Mouse (Mus musculus) forebrain, embryonic 15.5 days (tissue): ENCODE results near the gene Sytl4. TPM values are rescaled to one million over a fixed set of nuclear protein-coding genes. Genes with fewer than 3 reads are reported as not detected.
A peak's percentile ranks its signal among the peaks of the same experiment; 100 is the strongest.

Source experiments
- ATAC-seq: fragments of 200-750 bp; cut with Nextera tagmentation; replicated peaks from 2 replicates; pipeline ENCODE4 v1.8.0; 2017; ENCODE audit warnings: mild to moderate bottlenecking, moderate TSS enrichment, moderate library complexity
- H3K27ac ChIP-seq: fragments of 300-500 bp; sonication (generic); replicated peaks from 2 replicates; pipeline ENCODE4 v1.5.1; 2015; ENCODE audit warnings: mild to moderate bottlenecking, inconsistent platforms
- H3K27me3 ChIP-seq: fragments of 300-500 bp; sonication (generic); 2 replicates; pipeline ENCODE4 v1.6.1; 2015; ENCODE audit warnings: inconsistent platforms
- H3K36me3 ChIP-seq: fragments of 300-500 bp; sonication (generic); 2 replicates; pipeline ENCODE4 v1.6.1; 2015; ENCODE audit warnings: mild to moderate bottlenecking, inconsistent platforms
- H3K4me1 ChIP-seq: fragments of 300-500 bp; sonication (generic); 2 replicates; pipeline ENCODE4 v1.6.1; 2015; ENCODE audit warnings: inconsistent platforms
- H3K4me2 ChIP-seq: fragments of 300-500 bp; sonication (generic); replicated peaks from 2 replicates; pipeline ENCODE4 v1.6.1; 2015; ENCODE audit warnings: mild to moderate bottlenecking, inconsistent platforms
- H3K4me3 ChIP-seq: fragments of 300-500 bp; sonication (generic); 2 replicates; pipeline ENCODE4 v1.5.1; 2015; ENCODE audit warnings: mild to moderate bottlenecking, inconsistent platforms
- H3K9ac ChIP-seq: fragments of 300-500 bp; sonication (generic); replicated peaks from 2 replicates; pipeline ENCODE4 v1.6.1; 2015; ENCODE audit warnings: mild to moderate bottlenecking, inconsistent platforms
- H3K9me3 ChIP-seq: fragments of 300-500 bp; sonication (generic); 2 replicates; pipeline ENCODE4 v1.6.1; 2016; ENCODE audit warnings: inconsistent platforms
- WGBS: fragments of 180-500 bp; shearing (Covaris S2); methylation state at CpG from one replicate; pipeline ENCODE4 v1.1.7; 2015; ENCODE audit warnings: mixed read lengths; 5-methylcytosine and 5-hydroxymethylcytosine counted together
- polyA plus RNA-seq: library from polyadenylated mRNA; unstranded; fragments of >200 nt; fragmentation: Nextera tagmentation; extraction: Ambion mirVana; gene quantifications from 2 replicates; pipeline ENCODE4 v1.2.1, GENCODE M21; 2015

Sytl4 gene
- polyA plus RNA-seq, result 0.36 and 0.82 TPM in 2 replicates

- Histone ChIP-seq H3K9me3 (no peaks in the 10 kb centered on the region), H3K27ac (no peak within 1 kb of the TSS), H3K36me3 (no peaks in the 10 kb centered on the region), H3K4me3 (peak within 1 kb of the TSS; percentile 31), H3K27me3 (no peaks in the 10 kb centered on the region), H3K9ac (no peak within 1 kb of the TSS), H3K4me1 (no peaks in the 10 kb centered on the region; the same call in 1 of the 2 replicates), H3K4me2 (peak within 1 kb of the TSS; percentile 44)
- peak; percentile 58 for ATAC-seq
- WGBS, result 19% methylated on average over 29 of the region's 29 CpGs
These were observed at the start of gene Sytl4 for GRCm38 (mm10) chrX:133981231-133982002. Gene Sytl4 (minus strand): TSS chrX:133981812.

GRCm38 (mm10) chrX:134020664-134021063 is 39.1 kb upstream of the Sytl4 start:
- 39% methylated on average over 5 of the region's 5 CpGs for WGBS
- Histone ChIP-seq H3K9me3 (no peaks in the 10 kb centered on the region), H3K9ac (no peak overlapping the region), H3K4me1 (no peaks in the 10 kb centered on the region), H3K27ac (no peak overlapping the region), H3K4me2 (no peak overlapping the region), H3K27me3 (no peaks in the 10 kb centered on the region), H3K4me3 (no peak overlapping the region), H3K36me3 (no peaks in the 10 kb centered on the region)
- ATAC-seq, result no peak

GRCm38 (mm10) chrX:134019005-134019404 is 37.4 kb upstream of the Sytl4 start:
- Histone ChIP-seq H3K9me3 (no peaks in the 10 kb centered on the region), H3K27ac (no peak overlapping the region), H3K27me3 (no peaks in the 10 kb centered on the region), H3K4me3 (no peak overlapping the region), H3K36me3 (no peaks in the 10 kb centered on the region), H3K4me2 (no peak overlapping the region), H3K4me1 (no peaks in the 10 kb centered on the region), H3K9ac (no peak overlapping the region)
- WGBS, result 14% methylated on average over 9 of the region's 9 CpGs
- ATAC-seq, result peak; percentile 91

GRCm38 (mm10) chrX:133995866-133996265 is 14.3 kb upstream of the Sytl4 start:
- no peak overlapping the region for H3K4me2 ChIP-seq
- H3K9me3 ChIP-seq, result no peaks in the 10 kb centered on the region
- no peak overlapping the region for H3K9ac ChIP-seq
- H3K4me3 ChIP-seq, result no peak overlapping the region
- 52% methylated on average over 3 of the region's 3 CpGs for WGBS
- H3K27me3 ChIP-seq, result no peaks in the 10 kb centered on the region
- H3K36me3 ChIP-seq, result no peaks in the 10 kb centered on the region
- ATAC-seq, result no peak
- no peak overlapping the region for H3K27ac ChIP-seq
- no peaks in the 10 kb centered on the region for H3K4me1 ChIP-seq

- no peaks in the 10 kb centered on the region for H3K27me3 ChIP-seq
- no peak overlapping the region for H3K4me2 ChIP-seq
- no peaks in the 10 kb centered on the region for H3K4me1 ChIP-seq
- no peak overlapping the region for H3K4me3 ChIP-seq
- no peaks in the 10 kb centered on the region for H3K36me3 ChIP-seq
- ATAC-seq, result no peak
- H3K27ac ChIP-seq, result no peak overlapping the region
- H3K9me3 ChIP-seq, result no peaks in the 10 kb centered on the region
- 59% methylated on average over 2 of the region's 2 CpGs for WGBS
- no peak overlapping the region for H3K9ac ChIP-seq
These were observed 17.0 kb downstream of the Sytl4 start for GRCm38 (mm10) chrX:133964615-133965014.

GRCm38 (mm10) chrX:133960617-133961016 is 21.0 kb downstream of the Sytl4 start:
- Histone ChIP-seq H3K27me3 (no peaks in the 10 kb centered on the region), H3K4me2 (no peak overlapping the region), H3K27ac (no peak overlapping the region), H3K9ac (no peak overlapping the region), H3K36me3 (no peaks in the 10 kb centered on the region), H3K4me1 (no peaks in the 10 kb centered on the region), H3K9me3 (no peaks in the 10 kb centered on the region), H3K4me3 (no peak overlapping the region)
- no peak for ATAC-seq
- WGBS, result 59% methylated on average over 2 of the region's 2 CpGs

- no peak overlapping the region for H3K9ac ChIP-seq
- no peaks in the 10 kb centered on the region for H3K27me3 ChIP-seq
- H3K36me3 ChIP-seq, result no peaks in the 10 kb centered on the region
- H3K4me1 ChIP-seq, result no peaks in the 10 kb centered on the region
- no peak overlapping the region for H3K4me2 ChIP-seq
- WGBS, result 45% methylated on average over 7 of the region's 7 CpGs
- no peaks in the 10 kb centered on the region for H3K9me3 ChIP-seq
- ATAC-seq, result no peak
- H3K4me3 ChIP-seq, result no peak overlapping the region
- no peak overlapping the region for H3K27ac ChIP-seq
These were observed 27.0 kb downstream of the Sytl4 start for GRCm38 (mm10) chrX:133954661-133955060.

- 29% methylated on average over 3 of the region's 3 CpGs for WGBS
- no peak overlapping the region for H3K4me2 ChIP-seq
- no peak overlapping the region for H3K27ac ChIP-seq
- no peaks in the 10 kb centered on the region for H3K36me3 ChIP-seq
- H3K4me1 ChIP-seq, result no peaks in the 10 kb centered on the region
- H3K9ac ChIP-seq, result no peak overlapping the region
- H3K27me3 ChIP-seq, result 0 out of 2 replicates have a peak, but pooled peaks cover 2% of the 10 kb centered on the region
- H3K4me3 ChIP-seq, result no peak overlapping the region
- ATAC-seq, result peak; percentile 67
- H3K9me3 ChIP-seq, result no peaks in the 10 kb centered on the region
These were observed 34.2 kb downstream of the Sytl4 start for GRCm38 (mm10) chrX:133947427-133947826.

- Histone ChIP-seq H3K27me3 (no peaks in the 10 kb centered on the region), H3K27ac (no peak overlapping the region), H3K36me3 (no peaks in the 10 kb centered on the region), H3K9ac (no peak overlapping the region), H3K4me3 (no peak overlapping the region), H3K4me2 (no peak overlapping the region), H3K4me1 (no peaks in the 10 kb centered on the region), H3K9me3 (no peaks in the 10 kb centered on the region)
- no peak for ATAC-seq
- 15% methylated on average over 1 of the region's 1 CpGs for WGBS
These were observed 42.1 kb downstream of the Sytl4 start for GRCm38 (mm10) chrX:133939561-133939960.

- Histone ChIP-seq H3K27me3 (no peaks in the 10 kb centered on the region), H3K4me2 (no peak overlapping the region), H3K4me1 (no peaks in the 10 kb centered on the region), H3K9me3 (no peaks in the 10 kb centered on the region), H3K27ac (no peak overlapping the region), H3K4me3 (no peak overlapping the region), H3K36me3 (no peaks in the 10 kb centered on the region), H3K9ac (no peak overlapping the region)
- 86% methylated on average over 4 of the region's 4 CpGs for WGBS
- no peak for ATAC-seq
These were observed 44.9 kb downstream of the Sytl4 start for GRCm38 (mm10) chrX:133936605-133937225.

GRCm38 (mm10) chrX:133931302-133932013 is 50.2 kb downstream of the Sytl4 start:
- H3K27ac ChIP-seq, result no peak overlapping the region
- no peak overlapping the region for H3K4me2 ChIP-seq
- H3K36me3 ChIP-seq, result no peaks in the 10 kb centered on the region
- no peaks in the 10 kb centered on the region for H3K9me3 ChIP-seq
- no peak overlapping the region for H3K9ac ChIP-seq
- no peak overlapping the region for H3K4me3 ChIP-seq
- WGBS, result 67% methylated on average over 12 of the region's 12 CpGs
- H3K27me3 ChIP-seq, result no peaks in the 10 kb centered on the region
- no peaks in the 10 kb centered on the region for H3K4me1 ChIP-seq
- no peak for ATAC-seq

GRCm38 (mm10) chrX:133926760-133927159 is 54.9 kb downstream of the Sytl4 start:
- H3K27me3 ChIP-seq, result no peaks in the 10 kb centered on the region
- ATAC-seq, result no peak
- H3K4me3 ChIP-seq, result no peak overlapping the region
- H3K4me1 ChIP-seq, result no peaks in the 10 kb centered on the region
- no peaks in the 10 kb centered on the region for H3K36me3 ChIP-seq
- no peak overlapping the region for H3K4me2 ChIP-seq
- no peaks in the 10 kb centered on the region for H3K9me3 ChIP-seq
- WGBS, result 79% methylated on average over 5 of the region's 5 CpGs
- no peak overlapping the region for H3K9ac ChIP-seq
- H3K27ac ChIP-seq, result no peak overlapping the region
